Mouse (Mus musculus) lung, postnatal 10 days (tissue): ENCODE results near the gene Frmd4a.

ENCODE experiments used
- DNase-seq: peaks from one replicate; pipeline ENCODE4 v3.0.0; 2021

Frmd4a gene

DNA sequence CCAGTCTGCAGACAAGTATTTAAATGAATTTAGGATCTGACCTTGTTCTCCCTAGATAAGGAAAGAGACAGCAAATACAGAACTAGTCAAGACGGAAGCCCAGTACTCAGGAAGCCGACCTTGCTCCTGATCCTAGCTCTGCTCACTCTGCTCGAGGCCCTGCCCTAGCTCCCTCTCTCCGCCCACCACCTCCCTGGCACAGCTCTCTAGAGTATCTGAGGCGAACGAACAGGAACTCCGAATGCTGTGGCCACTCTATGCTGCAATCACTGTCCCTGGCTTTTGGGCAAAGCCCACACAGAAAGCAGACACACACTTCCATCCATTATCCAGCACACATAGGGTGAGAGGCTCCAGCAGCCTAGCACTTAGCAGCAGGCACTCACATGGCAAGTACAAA lies 619.1 kb downstream of the Frmd4a start:
- no peak for DNase-seq

GRCm38 (mm10) chr2:4638189-4638588 lies 620.7 kb downstream of the Frmd4a start:
- DNase-seq = no peak

GRCm38 (mm10) chr2:4645066-4645465 lies 627.5 kb downstream of the Frmd4a start:
- no peak for DNase-seq

DNA sequence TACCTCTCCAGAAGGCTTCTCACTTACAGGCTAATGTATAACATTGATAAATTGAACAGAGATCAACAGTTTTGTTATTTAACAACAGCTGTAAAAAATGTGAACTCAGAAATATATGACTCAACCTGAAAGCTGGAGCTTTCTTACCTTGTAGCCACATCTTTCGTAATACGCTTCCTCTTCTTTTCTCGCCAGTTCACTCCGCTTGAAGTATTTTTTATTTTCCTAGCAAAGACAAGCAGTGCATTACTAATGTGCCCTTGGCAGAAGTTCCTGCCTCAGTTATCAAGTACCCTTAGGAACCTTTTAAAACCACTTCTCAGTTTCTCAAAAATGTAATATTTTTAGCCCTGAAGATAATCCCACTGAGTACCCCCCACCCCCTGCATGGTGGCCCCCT lies 630.6 kb downstream of the Frmd4a start:
- DNase-seq = no peak

DNA sequence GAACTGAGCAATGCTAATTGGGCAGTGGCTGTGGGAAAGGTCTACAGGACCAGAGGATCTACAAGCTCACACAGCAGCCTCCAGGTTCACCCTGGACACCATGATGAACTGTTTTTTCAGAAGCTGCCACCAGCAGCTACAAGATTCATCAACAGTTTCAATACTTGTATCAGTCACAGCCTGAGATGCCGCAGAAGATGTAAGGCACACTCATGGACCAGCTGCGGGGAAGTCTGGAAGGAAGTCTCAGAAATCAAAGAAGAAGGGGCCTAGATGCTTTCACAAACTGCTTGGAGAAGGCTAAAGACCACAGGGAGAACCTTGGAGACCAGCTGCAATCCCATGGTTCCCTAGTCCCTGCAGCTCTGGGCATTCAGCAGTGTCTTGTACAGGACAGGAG lies 632.1 kb downstream of the Frmd4a start:
- no peak for DNase-seq

DNA sequence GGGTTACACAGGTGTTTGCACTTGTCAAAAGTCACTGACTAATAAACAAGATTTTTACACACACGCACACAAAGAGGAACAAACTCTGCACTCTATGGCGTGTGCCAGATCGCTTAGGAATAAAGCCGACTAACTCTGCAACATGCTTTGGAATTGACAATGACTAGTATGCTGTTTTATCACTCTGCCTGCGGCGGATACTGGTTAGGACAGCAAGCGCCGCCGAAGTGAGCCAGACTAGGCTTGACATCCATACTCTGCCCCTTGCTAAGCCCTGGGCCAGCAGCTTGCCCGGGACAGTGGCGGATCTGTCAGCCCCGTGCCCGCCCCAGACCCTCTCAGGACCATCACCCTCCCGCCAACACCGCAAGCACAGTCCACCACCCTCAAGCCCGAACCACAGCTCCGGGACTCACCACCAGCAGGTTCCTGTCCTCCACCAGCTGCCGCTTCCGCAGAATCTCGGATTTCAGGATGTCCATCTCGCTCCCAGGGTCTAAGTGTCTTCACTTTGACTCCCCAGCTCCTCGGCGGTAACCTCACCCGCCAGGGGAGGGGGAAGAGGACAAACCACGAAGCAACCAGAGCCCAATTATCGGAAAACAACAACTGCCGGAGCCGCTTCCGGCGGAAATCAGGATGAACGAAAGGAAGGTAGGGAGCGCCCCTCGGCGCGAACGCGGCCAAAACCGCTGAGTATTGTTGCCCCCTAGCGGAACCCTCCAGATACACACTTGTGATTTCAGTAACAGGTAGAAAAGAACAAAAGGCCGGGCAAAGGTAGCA lies 634.2 kb downstream of the Frmd4a start, which contains the start of gene Prpf18:
Gene Prpf18 (minus strand): TSS at position 614 of the 786 bp plus-strand sequence.
- DNase-seq = peak; percentile 91

GRCm38 (mm10) chr2:4660677-4661076 lies 643.2 kb downstream of the Frmd4a start:
- DNase-seq = no peak
